Mouse (Mus musculus) macrophage (primary cell): ENCODE data around the gene Hist1h2ag. TPM values are rescaled to one million over a fixed set of nuclear protein-coding genes. Genes with fewer than 3 reads are reported as not detected.

Source experiments
- H3K27ac ChIP-seq: fragments of 350-480 bp; formaldehyde crosslinking; 2 replicates; pipeline ENCODE4 v1.9.0; 2021
- H3K36me3 ChIP-seq: fragments of 350-480 bp; formaldehyde crosslinking; 2 replicates; pipeline ENCODE4 v1.9.0; 2021; ENCODE audit errors: inconsistent target
- H3K4me3 ChIP-seq: fragments of 350-480 bp; formaldehyde crosslinking; 2 replicates; pipeline ENCODE4 v1.9.0; 2021; ENCODE audit errors: inconsistent target
- H3K79me2 ChIP-seq: fragments of 350-480 bp; formaldehyde crosslinking; 2 replicates; pipeline ENCODE4 v1.9.0; 2021; ENCODE audit errors: inconsistent target
- WGBS: methylation state at CpG from one replicate; pipeline ENCODE4 v1.1.7; 2026; ENCODE audit warnings: inconsistent platforms; ENCODE audit not compliant: missing documents; 5-methylcytosine and 5-hydroxymethylcytosine counted together
- polyA plus RNA-seq: library from polyadenylated mRNA; stranded (reverse); fragments of 250-400 nt; gene quantifications from 3 replicates; pipeline ENCODE4 v1.2.4, GENCODE M21; 2018; ENCODE audit warnings: inconsistent platforms

The Hist1h2ag gene
- polyA plus RNA-seq, 1 experiment from 2014 or later, result not detected

GRCm38 (mm10) chr13:21993957-21994738 is 48.6 kb downstream of the Hist1h2ag start:
- Histone ChIP-seq H3K36me3 (no peaks in the 10 kb centered on the region), H3K79me2 (no peaks in the 10 kb centered on the region), H3K27ac (no peak overlapping the region), H3K4me3 (peak overlapping the region; percentile 49; the same call in 1 of the 2 replicates)
- 12% methylated on average over 22 of the region's 22 CpGs for WGBS

- Histone ChIP-seq H3K4me3 (no peak overlapping the region), H3K79me2 (no peaks in the 10 kb centered on the region), H3K27ac (no peak overlapping the region), H3K36me3 (no peaks in the 10 kb centered on the region)
- WGBS, result 93% methylated on average over 3 of the region's 5 CpGs
Measured at GRCm38 (mm10) chr13:21992550-21992949, 50.2 kb downstream of the Hist1h2ag start.

Other genes with a start within 250 kb of the Hist1h2ag start
- 0.17 to 0.62 TPM in 2 of 3 replicates, not detected in the other for gene Hist1h2bq, start 232.7 kb downstream of the Hist1h2ag start, polyA plus RNA-seq
- not detected in 3 replicates for gene Hist1h2ao, start 232.5 kb downstream of the Hist1h2ag start, polyA plus RNA-seq
- gene Hist1h4m, start 231.2 kb downstream of the Hist1h2ag start, polyA plus RNA-seq, result 1.4 TPM in 1 of 3 replicates, not detected in the others
- not detected in 3 replicates for gene Hist1h4n, start 210.7 kb downstream of the Hist1h2ag start, polyA plus RNA-seq
- gene Hist1h2ap, start 209.4 kb downstream of the Hist1h2ag start, polyA plus RNA-seq, result 13.7 to 51.2 TPM (median 37.0 TPM) in 3 replicates
- 1.1 TPM in 1 of 3 replicates, not detected in the others for gene Hist1h2br, start 209.2 kb downstream of the Hist1h2ag start, polyA plus RNA-seq
- 0.14 TPM in 1 of 3 replicates, not detected in the others for gene Zfp184, start 97.8 kb downstream of the Hist1h2ag start, polyA plus RNA-seq
- not detected in 3 replicates for gene Pom121l2, start 61.8 kb downstream of the Hist1h2ag start, polyA plus RNA-seq
- gene Prss16, start 33.2 kb downstream of the Hist1h2ag start, polyA plus RNA-seq, result 0.52 to 2.6 TPM (median 1.3 TPM) in 3 replicates
- gene Hist1h2ah, start 7.4 kb downstream of the Hist1h2ag start, polyA plus RNA-seq, result not detected in 3 replicates
- not detected in 3 replicates for gene Hist1h2bk, start 7.1 kb downstream of the Hist1h2ag start, polyA plus RNA-seq
- gene Hist1h4i, start 1.6 kb downstream of the Hist1h2ag start, polyA plus RNA-seq, result 2.6 to 11.5 TPM (median 7.3 TPM) in 3 replicates
- gene Hist1h2bj, start 270 bp upstream of the Hist1h2ag start, polyA plus RNA-seq, result not detected in 3 replicates
- not detected in 3 replicates for gene Vmn1r188, start 41.5 kb upstream of the Hist1h2ag start, polyA plus RNA-seq
- not detected in 3 replicates for gene Vmn1r189, start 62.9 kb upstream of the Hist1h2ag start, polyA plus RNA-seq
- gene Vmn1r191, start 141.0 kb upstream of the Hist1h2ag start, polyA plus RNA-seq, result not detected in 3 replicates
- not detected in 3 replicates for gene Vmn1r192, start 148.2 kb upstream of the Hist1h2ag start, polyA plus RNA-seq
- not detected in 3 replicates for gene Vmn1r193, start 180.2 kb upstream of the Hist1h2ag start, polyA plus RNA-seq
- not detected in 3 replicates for gene Vmn1r194, start 201.3 kb upstream of the Hist1h2ag start, polyA plus RNA-seq
- gene Vmn1r195, start 227.6 kb upstream of the Hist1h2ag start, polyA plus RNA-seq, result not detected in 3 replicates
- gene Vmn1r196, start 247.0 kb upstream of the Hist1h2ag start, polyA plus RNA-seq, result not detected in 3 replicates